Mouse (Mus musculus): Measurements from ENCODE around the gene Rap1gap2.
A peak's percentile ranks its signal among the peaks of the same experiment; 100 is the strongest.
"Not testable (repeated sequence)": the region's sequence is repeated elsewhere in the genome, so short reads cannot be mapped to it uniquely, and the experiment has no call there.

Rap1gap2 gene

DNA sequence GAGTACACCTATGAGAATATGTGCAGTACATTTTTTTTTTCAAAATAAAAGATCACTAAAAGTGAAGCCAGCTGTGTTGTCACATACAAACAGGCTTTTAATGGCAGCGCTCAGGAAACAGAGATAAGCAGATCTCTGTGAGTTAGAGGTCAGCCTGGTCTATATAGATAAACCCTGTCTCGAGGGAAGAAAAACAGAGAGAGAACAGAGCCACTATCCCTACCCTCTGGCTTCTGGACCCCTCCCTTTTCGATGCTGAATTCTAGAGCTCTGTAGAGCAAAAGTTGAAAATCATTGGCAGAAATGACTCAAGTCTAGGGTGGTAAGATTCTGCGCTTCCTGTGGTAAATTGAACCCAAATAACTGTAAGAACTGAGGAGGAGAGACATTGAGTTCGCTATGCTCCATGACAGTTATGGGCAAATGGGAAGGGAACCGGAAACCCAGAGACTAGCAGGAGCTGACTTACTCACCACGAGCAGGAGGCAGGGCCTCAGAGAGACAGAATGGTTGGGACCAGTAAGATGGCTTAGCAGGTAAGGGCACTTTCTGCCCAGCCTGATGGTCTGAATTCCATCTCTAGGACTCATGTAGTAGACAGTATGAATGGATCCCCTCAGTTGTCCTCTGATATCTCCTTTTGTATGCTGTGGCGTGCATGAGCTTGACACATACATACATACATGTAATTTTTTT lies 11.4 kb upstream of the Rap1gap2 start:
- DNase-seq (ENCODE audit: low read depth, low spot score): no peak

DNA sequence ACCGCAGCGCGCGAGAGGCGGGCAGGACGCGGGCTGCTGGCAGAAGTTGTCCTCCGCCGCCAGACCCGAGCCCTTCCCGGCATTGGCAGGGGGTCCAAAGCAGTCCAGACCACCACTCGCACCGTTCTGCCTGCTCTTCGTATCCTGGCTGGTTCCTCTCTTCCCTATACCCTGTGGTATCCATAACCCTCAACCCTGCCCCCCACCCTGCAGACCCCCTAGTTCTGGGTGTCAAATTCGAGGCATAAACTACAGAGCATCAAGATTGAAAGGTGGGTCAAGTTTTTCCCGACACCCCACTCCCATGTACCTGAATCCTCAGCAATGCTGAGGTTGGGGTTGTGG lies 9.2 kb upstream of the Rap1gap2 start:
- no peak for DNase-seq (ENCODE audit: low read depth, low spot score)

DNA sequence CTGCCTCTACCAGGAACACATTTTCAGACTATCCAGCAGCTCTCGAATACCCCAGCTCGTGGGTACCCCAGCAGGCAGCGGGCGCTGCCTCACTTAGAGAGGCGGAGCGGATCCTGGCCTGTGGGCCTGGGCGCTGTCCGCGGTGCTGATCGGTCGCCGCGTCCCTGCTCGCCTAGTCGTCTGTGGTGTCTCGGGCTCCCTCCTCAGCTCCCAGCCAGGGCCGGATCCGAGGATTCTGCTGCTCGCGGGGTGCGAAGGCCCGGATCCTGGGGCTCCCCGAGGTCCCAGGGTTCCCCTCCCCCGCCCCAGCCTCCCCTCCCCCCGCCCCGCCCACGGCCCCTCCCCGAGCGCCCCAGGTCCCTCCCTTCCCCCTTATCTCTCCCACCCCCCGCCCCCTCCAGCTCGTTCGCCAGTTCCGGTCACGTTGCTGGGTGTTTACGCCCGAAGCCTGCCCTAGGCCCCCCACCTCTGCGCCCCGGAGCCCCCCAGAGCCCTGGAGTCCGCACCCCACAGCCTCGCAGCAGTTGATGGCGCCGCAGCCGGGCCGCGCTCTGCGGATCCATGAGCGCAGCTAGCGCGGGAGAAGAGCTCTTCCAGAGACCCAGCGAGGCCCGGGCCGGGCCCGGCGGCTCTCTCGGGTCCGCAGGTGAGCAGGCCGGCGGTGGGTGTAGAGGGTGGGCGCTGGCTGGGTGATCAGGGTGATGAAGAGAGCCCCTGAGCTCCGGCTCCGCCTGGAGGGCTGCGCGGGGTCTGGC lies 8.7 kb upstream of the Rap1gap2 start, which contains the start of gene Ccdc92b:
Ccdc92b (plus strand) TSS at position 405 of the 755 bp plus-strand sequence.
- DNase-seq (ENCODE audit: low read depth, low spot score): peak; percentile 30

DNA sequence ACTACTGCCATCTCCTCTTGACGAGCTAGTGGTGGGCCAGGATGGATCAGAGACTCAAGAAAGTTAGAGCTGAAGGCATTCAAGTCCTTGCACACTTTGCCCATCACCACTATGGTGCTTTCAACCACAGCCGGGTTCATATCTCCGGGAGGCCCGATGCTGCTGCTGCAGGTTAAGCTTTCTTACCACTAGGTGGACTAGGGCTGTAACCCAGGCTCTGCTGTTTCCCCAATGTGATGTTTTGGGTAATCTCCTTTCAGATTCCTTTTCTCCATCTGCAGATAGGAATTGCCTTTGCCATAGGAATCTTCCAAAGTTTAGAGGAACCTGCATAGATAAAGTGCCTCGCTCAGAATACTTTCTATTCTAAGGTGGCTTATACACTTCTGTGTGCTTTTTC lies 4.9 kb upstream of the Rap1gap2 start:
- DNase-seq (ENCODE audit: low read depth, low spot score): no peak

DNA sequence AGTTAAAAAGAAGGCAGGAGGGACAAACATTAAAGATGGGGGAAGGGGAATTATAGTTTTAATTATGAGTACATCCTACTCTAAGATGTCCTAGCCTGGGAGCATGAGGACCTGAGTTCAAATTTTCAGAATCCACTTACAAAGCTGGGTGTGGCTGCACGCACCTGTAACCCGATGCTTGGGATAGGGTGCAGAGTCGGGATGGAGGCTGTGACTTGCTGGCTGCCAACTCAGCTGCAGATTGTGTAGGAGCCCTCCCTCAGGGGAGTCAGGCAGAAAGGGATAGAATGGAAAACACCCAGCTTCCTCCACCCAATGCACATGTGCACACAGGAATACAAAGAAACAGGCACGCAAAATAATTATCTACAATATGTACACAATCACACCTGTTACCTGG lies 2.7 kb upstream of the Rap1gap2 start:
- no peak for DNase-seq (ENCODE audit: low read depth, low spot score)

DNA sequence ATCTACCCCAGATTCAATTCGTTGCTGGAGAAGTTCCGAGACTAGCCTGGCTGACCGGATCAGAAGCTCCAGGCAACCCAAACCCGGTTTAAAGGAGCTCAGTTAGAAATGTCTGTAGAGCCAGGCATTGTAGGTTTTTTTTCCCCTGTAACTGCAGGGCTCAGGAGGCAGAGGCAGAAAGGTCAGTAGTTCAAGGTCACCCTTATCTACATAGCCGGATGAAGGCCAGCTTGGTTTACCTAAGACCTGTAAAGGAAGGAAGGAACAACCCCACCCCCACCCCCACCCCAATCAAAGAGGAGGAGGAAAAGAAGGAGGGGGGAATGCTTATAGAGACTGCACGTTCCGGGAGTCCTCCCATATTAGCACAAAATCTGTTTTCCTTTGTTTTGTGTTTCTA lies 722 bp upstream of the Rap1gap2 start:
- DNase-seq (ENCODE audit: low read depth, low spot score): no peak

DNA sequence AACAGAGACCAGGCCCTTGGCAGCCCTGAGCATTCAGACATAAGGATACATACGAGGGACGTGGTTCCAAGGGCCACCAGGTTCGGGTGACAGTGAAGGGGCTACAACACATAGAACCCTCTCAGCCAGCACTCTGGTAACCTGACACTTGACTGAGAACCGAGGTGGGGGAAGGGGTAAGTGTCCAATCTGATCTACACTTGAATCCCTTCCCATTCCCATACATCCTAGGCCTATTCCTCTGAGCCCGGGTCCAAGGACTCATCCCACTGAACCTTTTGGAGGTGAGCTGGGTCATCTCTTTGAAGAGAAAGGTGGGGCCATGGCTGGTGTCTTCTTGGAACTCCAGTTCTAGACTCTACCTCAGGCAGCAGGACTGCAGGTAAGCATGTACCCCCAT lies 647 bp downstream of the Rap1gap2 start:
- DNase-seq (ENCODE audit: low read depth, low spot score): no peak

DNA sequence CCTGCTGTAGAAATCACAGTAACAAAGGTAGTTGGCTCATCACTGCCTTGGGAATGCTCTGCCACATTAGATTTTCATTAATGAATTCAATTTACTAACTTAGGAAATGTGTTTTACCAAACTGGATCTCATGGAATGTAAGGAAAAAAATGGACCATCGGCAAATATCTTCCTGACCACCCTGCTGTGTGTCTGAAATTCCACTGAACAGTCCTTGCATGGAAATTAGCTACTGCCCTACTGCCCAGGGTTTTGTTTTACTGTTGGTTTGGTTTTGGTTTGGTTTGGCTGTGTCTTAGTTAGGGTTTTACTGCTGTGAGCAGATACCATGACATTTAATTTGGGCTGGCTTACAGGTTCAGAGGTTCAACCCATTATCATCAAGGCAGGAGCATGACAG lies 8.4 kb downstream of the Rap1gap2 start:
- DNase-seq (ENCODE audit: low read depth, low spot score): no peak

DNA sequence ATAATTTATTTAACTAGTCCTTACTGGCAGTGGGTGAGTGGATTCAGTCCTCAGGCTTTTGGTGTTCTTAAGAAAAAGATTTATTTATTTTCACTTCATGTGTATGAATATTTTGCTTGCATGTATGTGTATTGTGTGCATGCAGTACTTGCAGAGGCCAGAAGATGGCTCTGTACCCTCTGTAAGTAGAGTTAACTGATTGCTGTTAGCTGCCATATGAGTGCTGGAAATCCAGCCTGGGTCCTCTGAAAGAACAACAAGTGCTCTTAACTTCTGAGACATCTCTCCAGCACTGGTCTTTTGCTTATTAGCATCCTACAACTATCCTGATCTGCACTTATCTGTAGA lies 12.8 kb downstream of the Rap1gap2 start:
- no peak for DNase-seq (ENCODE audit: low read depth, low spot score)

DNA sequence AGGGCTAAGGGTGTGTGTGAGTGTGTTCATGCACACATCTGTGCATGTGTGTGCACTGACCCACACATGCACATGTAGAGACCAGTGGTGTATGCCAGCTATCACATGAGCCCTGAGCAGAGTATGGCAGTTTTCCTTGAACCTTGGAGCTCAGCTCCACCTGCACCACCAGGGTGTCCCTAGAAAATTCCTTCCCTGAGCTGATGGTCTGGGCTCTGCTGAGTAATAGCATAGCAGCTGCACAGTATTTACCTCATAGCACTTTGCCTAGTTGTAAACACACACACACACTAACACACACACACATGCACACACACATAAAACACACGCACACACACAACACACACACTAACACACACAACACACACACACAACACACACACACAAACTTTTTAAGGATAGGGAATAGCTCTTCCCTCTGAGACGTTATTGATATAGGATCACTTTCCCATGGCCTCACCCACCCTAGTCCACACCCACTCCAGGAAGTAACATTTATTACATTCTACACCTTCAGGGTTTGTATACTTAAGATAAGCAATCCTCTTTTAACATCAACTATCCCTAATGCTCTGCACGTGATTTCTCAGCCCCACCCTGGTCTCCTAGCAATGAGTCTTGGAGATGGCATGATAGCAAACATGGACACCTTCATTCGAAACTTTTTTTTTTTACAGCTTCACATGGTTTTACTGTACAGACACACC lies 13.3 kb downstream of the Rap1gap2 start:
- DNase-seq (ENCODE audit: low read depth, low spot score): no peak

DNA sequence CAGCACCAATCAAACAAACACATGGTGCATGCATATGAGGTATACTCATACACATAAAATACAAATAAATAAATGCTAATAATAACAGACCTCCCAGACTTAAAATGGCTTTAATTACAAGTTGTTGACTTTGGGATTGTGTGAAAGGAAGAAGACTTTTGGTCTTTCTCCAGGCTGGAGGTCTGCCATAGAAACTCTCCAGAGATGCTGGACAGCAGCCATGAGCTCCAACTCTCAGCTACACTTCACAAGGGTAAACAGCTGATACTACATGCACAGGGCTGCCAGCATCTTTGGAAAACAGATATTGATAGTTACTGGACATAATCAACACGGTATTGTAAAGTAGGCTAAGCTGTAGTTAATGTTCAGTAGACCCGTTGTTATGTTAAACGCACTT lies 18.5 kb downstream of the Rap1gap2 start:
- no peak for DNase-seq (ENCODE audit: low read depth, low spot score)

DNA sequence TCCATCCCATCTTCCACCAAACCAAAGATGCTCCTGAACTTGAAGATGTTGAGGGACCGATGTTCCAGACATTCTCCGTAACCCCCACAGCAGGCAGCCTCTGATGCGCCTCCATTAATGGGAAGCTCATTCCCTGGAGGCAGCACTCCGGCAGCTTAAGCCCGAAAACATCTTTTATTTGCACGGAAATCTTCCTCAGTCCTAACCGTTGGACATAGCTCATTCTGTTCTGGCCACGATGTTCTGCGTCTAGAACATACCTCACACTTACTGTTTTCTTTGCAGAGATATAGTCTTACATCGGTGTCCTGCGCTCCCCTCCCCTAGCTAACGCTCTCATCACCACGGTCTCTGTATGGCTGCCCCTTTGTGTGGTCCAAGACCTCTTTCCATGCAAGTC lies 20.0 kb downstream of the Rap1gap2 start:
- DNase-seq (ENCODE audit: low read depth, low spot score): no peak

DNA sequence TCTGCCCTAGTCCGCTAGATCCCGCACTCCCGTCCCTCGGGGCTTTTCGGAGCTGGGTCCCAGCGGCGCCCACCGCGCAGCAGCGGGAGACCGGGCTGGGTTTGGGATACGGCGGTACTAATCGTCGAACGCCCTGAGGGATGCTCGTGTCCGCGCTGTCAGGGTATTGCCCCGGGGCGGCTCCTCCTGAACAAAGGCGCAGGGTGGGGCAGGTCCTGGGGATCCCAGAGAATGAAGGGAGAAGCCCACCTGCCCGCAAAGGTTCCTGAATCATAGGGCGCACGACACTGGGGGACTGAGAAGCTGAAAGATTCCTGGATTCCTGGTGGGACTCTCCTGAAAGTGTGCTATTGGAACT lies 20.5 kb downstream of the Rap1gap2 start:
- DNase-seq (ENCODE audit: low read depth, low spot score): no peak

DNA sequence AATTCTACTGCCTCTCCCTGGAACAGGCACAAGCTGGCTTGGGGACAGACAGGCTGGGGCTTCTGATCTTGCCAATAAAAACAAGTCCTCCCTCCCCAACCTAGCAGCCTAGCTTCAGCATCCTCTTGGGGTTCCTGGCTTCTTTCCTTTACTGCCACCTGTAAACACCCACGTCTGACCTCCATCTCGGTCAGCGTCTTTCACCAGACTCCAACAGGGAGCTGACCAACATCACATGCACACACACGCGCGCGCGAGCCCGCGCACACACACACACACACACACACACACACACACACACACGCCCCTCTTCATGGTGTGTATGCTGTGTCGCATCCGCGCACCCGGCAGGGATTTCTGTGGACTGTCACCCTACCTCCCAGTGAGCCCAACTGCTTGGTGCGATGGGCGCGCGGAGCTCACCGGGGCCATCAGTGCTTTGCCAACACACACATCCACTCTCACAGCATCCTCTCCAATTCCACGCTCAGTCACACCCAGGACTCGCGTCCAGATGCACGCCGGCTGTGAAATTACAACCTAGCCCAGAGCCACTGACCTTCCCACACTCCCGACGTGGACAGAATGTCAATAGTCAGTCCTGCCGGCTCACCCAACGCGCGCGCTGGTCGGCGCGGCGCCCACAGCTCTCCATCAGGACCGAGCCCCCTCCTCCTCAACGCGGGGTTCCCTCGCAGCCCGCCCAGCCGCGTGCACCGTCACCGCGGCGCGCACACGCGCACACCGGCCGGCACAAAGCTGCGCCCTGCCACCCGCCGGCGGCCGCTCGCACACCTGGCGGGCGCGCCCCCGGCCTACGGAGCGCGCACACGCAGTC lies 21.1 kb downstream of the Rap1gap2 start:
- no peak for DNase-seq (ENCODE audit: low read depth, low spot score)

DNA sequence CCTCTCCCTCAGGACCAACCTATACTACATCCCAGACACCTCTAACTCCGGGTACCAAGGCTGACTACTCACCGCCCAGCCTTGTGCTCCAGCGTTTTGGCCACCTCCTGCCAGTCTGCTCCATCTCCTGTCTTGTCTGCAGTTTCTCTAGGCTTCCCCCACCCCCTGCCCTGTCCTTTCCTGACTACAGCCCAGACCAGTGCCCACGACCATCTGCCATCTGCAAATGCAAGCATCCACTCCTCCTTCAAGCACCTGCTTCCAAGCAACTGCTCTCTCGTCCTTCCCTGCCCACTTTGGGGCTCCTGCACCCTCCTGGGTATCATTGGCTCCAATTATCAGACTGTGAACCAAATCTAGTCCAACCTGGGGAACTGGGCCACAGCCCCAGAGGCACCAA lies 24.3 kb downstream of the Rap1gap2 start:
- no peak for DNase-seq (ENCODE audit: low read depth, low spot score)

DNA sequence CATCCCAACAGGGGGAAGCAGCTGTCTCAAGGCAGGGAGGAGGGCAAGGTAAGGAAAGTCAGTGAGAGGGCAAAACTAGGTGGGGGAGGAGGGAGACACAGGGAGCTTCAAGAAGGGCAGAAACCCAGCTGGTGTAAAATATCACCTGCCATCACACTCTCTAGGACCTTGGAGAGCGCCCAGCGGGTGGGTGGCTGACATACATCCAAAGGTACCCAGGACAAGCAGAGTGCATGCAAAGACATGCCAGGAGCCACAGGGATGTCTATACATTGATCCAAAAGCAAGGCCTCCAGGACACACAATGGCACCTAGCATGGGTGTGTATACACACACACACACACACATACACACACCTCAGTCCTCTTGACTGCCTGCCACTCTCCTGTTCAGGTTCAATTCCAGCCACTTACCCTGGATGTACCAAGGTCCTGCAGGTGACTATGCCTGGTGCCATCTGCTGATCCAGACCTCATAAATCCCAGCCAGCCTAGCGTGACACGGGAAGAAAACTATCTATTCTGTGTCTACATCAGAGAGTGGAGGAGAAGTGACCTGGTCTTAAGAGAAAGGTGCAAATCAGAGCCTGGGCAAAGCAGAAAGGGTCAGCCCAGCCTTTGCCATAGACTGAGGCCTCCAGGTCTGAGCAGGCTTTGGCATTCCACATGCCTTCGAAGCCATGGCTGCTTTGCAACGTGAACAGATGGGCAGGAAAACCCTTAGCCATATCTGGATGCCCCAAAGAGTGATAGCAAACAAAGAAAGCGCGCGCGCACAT lies 25.6 kb downstream of the Rap1gap2 start:
- DNase-seq (ENCODE audit: low read depth, low spot score): no peak

DNA sequence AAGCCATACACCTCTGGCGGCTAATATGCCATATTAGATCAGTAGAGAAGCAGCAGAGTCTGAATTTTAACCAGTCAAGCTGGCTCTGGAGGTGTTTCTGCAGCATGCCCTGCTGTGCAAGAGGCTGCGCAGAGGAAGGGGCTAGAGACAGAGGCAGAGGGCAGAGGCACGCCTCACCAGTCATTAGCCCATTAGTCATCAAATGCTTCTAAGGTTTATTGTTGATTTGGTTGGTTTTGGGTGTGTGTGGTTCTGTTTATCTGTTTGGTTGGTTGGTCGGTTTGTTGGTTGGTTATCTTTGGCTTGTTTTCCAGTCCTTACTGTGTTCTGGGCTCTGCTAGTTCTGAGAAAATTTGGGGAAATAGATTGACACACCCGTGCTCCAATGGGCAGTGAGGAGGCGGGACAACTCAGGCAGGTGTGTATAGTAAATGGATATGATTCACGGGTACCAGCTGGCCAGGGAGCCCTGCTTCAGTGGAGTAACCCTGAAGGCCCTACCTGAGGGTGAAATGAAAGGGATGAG lies 26.8 kb downstream of the Rap1gap2 start:
- no peak for DNase-seq (ENCODE audit: low read depth, low spot score)

DNA sequence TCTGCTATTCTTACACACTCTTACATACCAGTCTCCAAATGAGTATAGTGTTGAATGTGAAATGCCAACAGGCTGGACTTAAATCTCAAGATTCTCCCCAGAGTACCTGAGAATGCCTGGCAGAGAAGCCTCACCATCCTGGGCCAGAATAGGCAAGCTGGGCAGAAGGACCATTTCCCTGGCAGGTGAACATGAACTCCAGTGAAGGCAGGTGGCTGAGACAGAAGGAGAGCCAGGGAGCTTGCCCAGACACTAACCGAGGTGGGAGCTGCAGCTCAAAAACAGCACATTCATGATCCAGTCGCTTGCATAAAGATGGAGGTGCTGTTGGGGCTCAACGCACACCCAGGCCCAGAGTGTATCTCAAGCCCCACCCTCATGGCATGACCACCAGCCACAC lies 28.3 kb downstream of the Rap1gap2 start:
- DNase-seq (ENCODE audit: low read depth, low spot score): no peak

DNA sequence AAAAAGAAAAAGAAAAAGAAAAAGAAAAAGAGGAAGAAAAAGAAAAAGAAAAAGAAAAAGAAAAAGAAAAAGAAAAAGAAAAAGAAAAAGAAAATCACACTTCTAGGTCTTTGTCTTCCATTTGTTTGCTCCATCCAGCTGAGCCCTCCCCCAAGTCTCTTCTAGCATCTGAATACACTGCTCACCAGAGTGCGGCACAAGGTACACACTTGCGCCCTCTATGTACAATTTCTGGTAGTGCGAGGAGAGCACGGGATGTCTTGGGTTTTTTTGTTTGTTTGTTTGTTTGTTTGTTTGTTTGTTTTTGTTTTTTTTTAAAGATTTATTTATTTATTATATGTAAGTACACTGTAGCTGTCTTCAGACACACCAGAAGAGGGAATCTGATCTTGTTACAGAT lies 29.4 kb downstream of the Rap1gap2 start:
- DNase-seq (ENCODE audit: low read depth, low spot score): not testable (repeated sequence)

DNA sequence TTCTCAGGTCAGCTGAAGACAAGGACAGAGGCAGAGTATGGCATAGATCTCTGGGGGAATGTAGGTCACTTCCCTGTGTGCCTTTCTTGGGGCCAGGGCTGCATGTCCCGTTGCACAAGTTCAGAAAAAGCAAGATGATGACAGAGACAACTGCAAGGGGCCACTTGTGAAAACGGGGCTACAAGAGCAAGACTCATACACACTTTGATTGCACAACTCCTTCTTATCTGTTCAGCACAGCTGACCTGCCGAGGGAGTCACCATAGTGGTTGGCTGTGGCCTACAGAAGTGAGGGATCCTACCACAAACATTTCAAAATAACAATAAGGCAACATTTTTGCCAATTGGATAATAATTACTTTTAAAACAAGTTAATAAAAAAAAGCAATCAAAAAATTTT lies 33.6 kb downstream of the Rap1gap2 start:
- no peak for DNase-seq (ENCODE audit: low read depth, low spot score)

DNA sequence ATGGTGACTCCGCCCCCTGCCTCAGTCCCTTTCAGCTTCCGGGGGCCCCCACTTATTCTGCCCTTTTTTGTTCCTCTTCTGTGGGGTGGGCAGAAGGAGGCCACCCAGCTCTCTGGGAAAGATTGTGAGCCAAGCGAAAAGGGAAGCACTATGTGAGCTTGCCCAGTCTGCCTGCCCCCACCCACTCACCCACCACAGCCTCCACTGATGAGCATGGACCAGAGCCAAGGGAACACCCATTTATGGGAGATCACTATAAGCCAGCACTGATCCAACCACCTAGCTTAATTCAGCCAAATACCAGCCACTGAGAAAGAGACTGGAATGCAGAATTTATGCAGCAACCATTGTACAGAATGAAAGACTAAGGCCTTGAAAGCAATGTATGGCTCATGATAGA lies 34.8 kb downstream of the Rap1gap2 start:
- peak; percentile 31 for DNase-seq (ENCODE audit: low read depth, low spot score)
